Mouse (Mus musculus) embryonic facial prominence, embryonic 12.5 days (tissue): ENCODE data around the gene 4930519G04Rik. TPM values are rescaled to one million over a fixed set of nuclear protein-coding genes. Genes with fewer than 3 reads are reported as not detected.
"Not testable (repeated sequence)": the region's sequence is repeated elsewhere in the genome, so short reads cannot be mapped to it uniquely, and the experiment has no call there.

Experiments used
- ATAC-seq: fragments of 200-750 bp; cut with Nextera tagmentation; 2 replicates; pipeline ENCODE4 v1.8.0; 2017; ENCODE audit not compliant: insufficient number of reproducible peaks, insufficient read depth, low FRiP score, low TSS enrichment
- H3K27ac ChIP-seq: fragments of 300-500 bp; sonication (generic); 2 replicates; pipeline ENCODE4 v1.5.1; 2016; ENCODE audit warnings: mild to moderate bottlenecking
- H3K27me3 ChIP-seq: fragments of 300-500 bp; sonication (generic); 2 replicates; pipeline ENCODE4 v1.6.1; 2016; ENCODE audit warnings: mild to moderate bottlenecking, moderate library complexity
- H3K36me3 ChIP-seq: fragments of 300-500 bp; sonication (generic); 2 replicates; pipeline ENCODE4 v1.6.1; 2016; ENCODE audit warnings: mild to moderate bottlenecking
- H3K4me1 ChIP-seq: fragments of 300-500 bp; sonication (generic); 2 replicates; pipeline ENCODE4 v1.6.1; 2016
- H3K4me2 ChIP-seq: fragments of 300-500 bp; sonication (generic); replicated peaks from 2 replicates; pipeline ENCODE4 v1.6.1; 2016; ENCODE audit warnings: mild to moderate bottlenecking, moderate library complexity
- H3K4me3 ChIP-seq: fragments of 300-500 bp; sonication (generic); 2 replicates; pipeline ENCODE4 v1.5.1; 2016; ENCODE audit warnings: mild to moderate bottlenecking
- H3K9ac ChIP-seq: fragments of 300-500 bp; sonication (generic); 2 replicates; pipeline ENCODE4 v1.6.1; 2016; ENCODE audit warnings: mild to moderate bottlenecking, moderate library complexity
- H3K9me3 ChIP-seq: fragments of 300-500 bp; sonication (generic); 2 replicates; pipeline ENCODE4 v1.6.1; 2016; ENCODE audit warnings: mild to moderate bottlenecking, moderate library complexity
- WGBS: fragments of 180-500 bp; shearing (Covaris S2); methylation state at CpG from one replicate; pipeline ENCODE4 v1.1.7; 2016; 5-methylcytosine and 5-hydroxymethylcytosine counted together
- polyA plus RNA-seq: library from polyadenylated mRNA; unstranded; fragments of >200 nt; fragmentation: Nextera tagmentation; extraction: Ambion mirVana; gene quantifications from 2 replicates; pipeline ENCODE4 v1.2.1, GENCODE M21; 2016

The 4930519G04Rik gene
- polyA plus RNA-seq, 1 experiment from 2014 or later: not detected

- not testable (repeated sequence) for H3K4me3 ChIP-seq, H3K27me3 ChIP-seq, H3K9me3 ChIP-seq, H3K9ac ChIP-seq, H3K4me2 ChIP-seq, H3K36me3 ChIP-seq, ATAC-seq, H3K27ac ChIP-seq, H3K4me1 ChIP-seq
- WGBS: 77% methylated on average over 7 of the region's 7 CpGs
These were observed 28.9 kb downstream of the 4930519G04Rik start for GRCm38 (mm10) chr5:114882319-114882718.

- Histone ChIP-seq H3K4me2 (no peak overlapping the region), H3K27ac (no peak overlapping the region), H3K4me1 (no peaks in the 10 kb centered on the region), H3K36me3 (no peaks in the 10 kb centered on the region), H3K9ac (no peak overlapping the region), H3K27me3 (no peaks in the 10 kb centered on the region), H3K9me3 (no peaks in the 10 kb centered on the region), H3K4me3 (no peak overlapping the region)
- ATAC-seq: no peak
- 87% methylated on average over 11 of the region's 11 CpGs for WGBS
These were observed 29.6 kb downstream of the 4930519G04Rik start for GRCm38 (mm10) chr5:114883022-114883421.

GRCm38 (mm10) chr5:114886801-114887200, 33.3 kb downstream of the 4930519G04Rik start:
- Histone ChIP-seq H3K27me3 (no peaks in the 10 kb centered on the region), H3K4me1 (no peaks in the 10 kb centered on the region; the same call in 1 of the 2 replicates), H3K4me2 (no peak overlapping the region), H3K27ac (no peak overlapping the region), H3K4me3 (no peak overlapping the region), H3K36me3 (no peaks in the 10 kb centered on the region), H3K9me3 (no peaks in the 10 kb centered on the region), H3K9ac (no peak overlapping the region)
- WGBS: 82% methylated on average over 6 of the region's 6 CpGs
- no peak for ATAC-seq

GRCm38 (mm10) chr5:114888995-114889394, 35.5 kb downstream of the 4930519G04Rik start:
- Histone ChIP-seq H3K9me3 (no peaks in the 10 kb centered on the region), H3K27ac (no peak overlapping the region), H3K4me3 (no peak overlapping the region), H3K4me2 (no peak overlapping the region), H3K9ac (no peak overlapping the region), H3K36me3 (no peaks in the 10 kb centered on the region), H3K27me3 (no peaks in the 10 kb centered on the region), H3K4me1 (no peaks in the 10 kb centered on the region; the same call in 1 of the 2 replicates)
- ATAC-seq: no peak
- WGBS: 51% methylated on average over 2 of the region's 2 CpGs

- H3K4me2 ChIP-seq: no peak overlapping the region
- no peaks in the 10 kb centered on the region for H3K27me3 ChIP-seq
- H3K36me3 ChIP-seq: no peaks in the 10 kb centered on the region
- H3K9me3 ChIP-seq: no peaks in the 10 kb centered on the region
- H3K9ac ChIP-seq: no peak overlapping the region
- no peak overlapping the region for H3K27ac ChIP-seq
- peaks cover 10% of the 10 kb centered on the region for H3K4me1 ChIP-seq
- ATAC-seq: no peak
- 84% methylated on average over 4 of the region's 4 CpGs for WGBS
- no peak overlapping the region for H3K4me3 ChIP-seq
These were observed 42.1 kb downstream of the 4930519G04Rik start for GRCm38 (mm10) chr5:114895542-114895941.

GRCm38 (mm10) chr5:114896688-114897373, 43.4 kb downstream of the 4930519G04Rik start, which contains the start of gene Oasl2:
Gene Oasl2 (plus strand): TSS chr5:114896936.
- no peak for ATAC-seq
- H3K4me3 ChIP-seq: 0 out of 2 replicates have a peak within 1 kb of the TSS, but pooled peaks have one; percentile 9
- H3K4me1 ChIP-seq: peaks cover 10% of the 10 kb centered on the region
- 61% methylated on average over 13 of the region's 13 CpGs for WGBS
- H3K4me2 ChIP-seq: peak within 1 kb of the TSS; percentile 33
- H3K27ac ChIP-seq: 0 out of 2 replicates have a peak within 1 kb of the TSS, but pooled peaks have one; percentile 23
- no peaks in the 10 kb centered on the region for H3K27me3 ChIP-seq
- no peaks in the 10 kb centered on the region for H3K9me3 ChIP-seq
- H3K36me3 ChIP-seq: no peaks in the 10 kb centered on the region
- H3K9ac ChIP-seq: no peak within 1 kb of the TSS

- 0 out of 2 replicates have a peak overlapping the region, but pooled peaks have one; percentile 23 for H3K27ac ChIP-seq
- H3K4me2 ChIP-seq: peak overlapping the region; percentile 33
- WGBS: 15% methylated on average over 7 of the region's 7 CpGs
- H3K9me3 ChIP-seq: no peaks in the 10 kb centered on the region
- H3K27me3 ChIP-seq: no peaks in the 10 kb centered on the region
- no peak overlapping the region for H3K9ac ChIP-seq
- no peak for ATAC-seq
- no peaks in the 10 kb centered on the region for H3K36me3 ChIP-seq
- H3K4me3 ChIP-seq: 0 out of 2 replicates have a peak overlapping the region, but pooled peaks have one; percentile 9
- H3K4me1 ChIP-seq: peaks cover 10% of the 10 kb centered on the region
These were observed 43.9 kb downstream of the 4930519G04Rik start for GRCm38 (mm10) chr5:114897374-114897793.

- no peak overlapping the region for H3K9ac ChIP-seq
- peaks cover 10% of the 10 kb centered on the region for H3K4me1 ChIP-seq
- 75% methylated on average over 7 of the region's 7 CpGs for WGBS
- H3K4me3 ChIP-seq: no peak overlapping the region
- H3K27me3 ChIP-seq: no peaks in the 10 kb centered on the region
- no peak overlapping the region for H3K4me2 ChIP-seq
- ATAC-seq: no peak
- no peak overlapping the region for H3K27ac ChIP-seq
- no peaks in the 10 kb centered on the region for H3K9me3 ChIP-seq
- no peaks in the 10 kb centered on the region for H3K36me3 ChIP-seq
These were observed 45.4 kb downstream of the 4930519G04Rik start for GRCm38 (mm10) chr5:114898857-114899256.

- Histone ChIP-seq H3K4me1 (peaks cover 3% of the 10 kb centered on the region), H3K4me3 (no peak overlapping the region), H3K4me2 (no peak overlapping the region), H3K9me3 (no peaks in the 10 kb centered on the region), H3K36me3 (no peaks in the 10 kb centered on the region), H3K27me3 (no peaks in the 10 kb centered on the region), H3K27ac (no peak overlapping the region), H3K9ac (no peak overlapping the region)
- no peak for ATAC-seq
- WGBS: 38% methylated on average over 1 of the region's 1 CpGs
These were observed 48.9 kb downstream of the 4930519G04Rik start for GRCm38 (mm10) chr5:114902413-114902812.

GRCm38 (mm10) chr5:114908598-114909305, 55.3 kb downstream of the 4930519G04Rik start:
- no peaks in the 10 kb centered on the region for H3K27me3 ChIP-seq

GRCm38 (mm10) chr5:114913686-114914085, 60.2 kb downstream of the 4930519G04Rik start:
- Histone ChIP-seq H3K9ac (no peak overlapping the region), H3K4me3 (no peak overlapping the region), H3K4me2 (no peak overlapping the region), H3K27me3 (no peaks in the 10 kb centered on the region), H3K4me1 (peaks cover 5% of the 10 kb centered on the region; the same call in 1 of the 2 replicates), H3K9me3 (no peaks in the 10 kb centered on the region), H3K27ac (no peak overlapping the region), H3K36me3 (no peaks in the 10 kb centered on the region)
- ATAC-seq: no peak
- WGBS: 77% methylated on average over 4 of the region's 4 CpGs

More at GRCm38 (mm10) chr5:114908598-114909305, 55.3 kb downstream of the 4930519G04Rik start:
- Histone ChIP-seq H3K27ac (no peak overlapping the region), H3K4me3 (no peak overlapping the region), H3K36me3 (no peaks in the 10 kb centered on the region), H3K4me1 (no peaks in the 10 kb centered on the region), H3K9ac (no peak overlapping the region), H3K4me2 (no peak overlapping the region), H3K9me3 (no peaks in the 10 kb centered on the region)
- no peak for ATAC-seq
- 52% methylated on average over 13 of the region's 13 CpGs for WGBS

GRCm38 (mm10) chr5:114914855-114915254, 61.4 kb downstream of the 4930519G04Rik start:
- H3K36me3 ChIP-seq: no peaks in the 10 kb centered on the region
- H3K27me3 ChIP-seq: no peaks in the 10 kb centered on the region
- H3K9me3 ChIP-seq: no peaks in the 10 kb centered on the region
- H3K4me3 ChIP-seq: no peak overlapping the region
- H3K4me2 ChIP-seq: no peak overlapping the region
- H3K27ac ChIP-seq: no peak overlapping the region
- ATAC-seq: no peak
- 68% methylated on average over 8 of the region's 8 CpGs for WGBS
- H3K4me1 ChIP-seq: peaks cover 5% of the 10 kb centered on the region; the same call in 1 of the 2 replicates
- no peak overlapping the region for H3K9ac ChIP-seq
